Comparison of ENCODE assay signal across 17 mouse cellular contexts in the genomic region with DNA sequence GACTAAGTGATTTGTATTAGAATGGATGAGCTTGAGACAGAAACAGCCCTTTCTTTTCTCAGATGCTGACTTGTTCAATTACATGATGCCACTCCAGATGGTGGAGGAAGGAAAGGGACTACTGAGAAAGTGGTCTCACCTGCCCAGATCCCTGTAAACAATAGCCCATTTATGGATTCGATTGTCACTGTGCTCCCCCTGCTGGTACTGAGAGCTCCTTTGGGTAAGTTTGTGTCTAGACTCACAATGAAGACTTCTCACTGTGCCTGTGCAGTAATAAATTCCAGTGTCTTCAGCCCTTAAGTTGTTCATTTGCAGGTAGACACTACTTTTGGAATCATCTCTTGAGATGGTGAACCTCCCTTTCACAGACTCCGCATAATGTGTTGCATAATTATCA.
DNase-seq lines count a peak whose midpoint lies in the region; ATAC-seq lines count a peak whose summit lies in the region.
"Had no signal": no experiment of that assay in that cellular context is flagged by ENCODE, and none has a peak within 500 bp of the region (broad histone marks: within the 10 kb centered on the region; RNA-seq: fewer than 3 reads in every experiment).

No protein-coding gene starts in this region.

- peak; percentile 2 for DNase-seq in adrenal gland, postnatal 10 days
- DNase-seq in adrenal gland, postnatal 4 days (ENCODE audit: low spot score in 2 of 2) = no peak
- peak; percentile 21 for DNase-seq in thymus, postnatal 0 days (ENCODE audit: low spot score)
- DNase-seq in thymus, postnatal 4 days = peak; percentile 60
- DNase-seq in kidney, adult 9 months = no peak
- no peak for DNase-seq in heart, adult 11 months
- DNase-seq: adrenal gland, adult 8-10 months; cerebellum, adult 11 months; cerebellum, adult 9-11 months; kidney, adult 18-20 months; lung, adult 18-20 months; lung, postnatal 4 days; midbrain, embryonic 14.5 days; right cerebral cortex, postnatal 25 days had no signal

- peak; percentile 58; the same call in 1 of the 2 replicates for ATAC-seq in common myeloid progenitor, adult 5-6 weeks (replicated peaks; ENCODE audit: low read depth, poor library complexity, severe bottlenecking)
- ATAC-seq: forebrain, embryonic 16.5 days; lung, postnatal 0 days had no signal

Comparison
In these comparisons a context has a peak if more than half of its experiments do, and no peak if none do; other contexts are left out.
1. DNase-seq: peak in adrenal gland, postnatal 10 days (single experiment), thymus, postnatal 0 days (single experiment) and thymus, postnatal 4 days (single experiment); none in adrenal gland, postnatal 4 days (0 of 2), kidney, adult 9 months (single experiment) and heart, adult 11 months (single experiment).